Mouse (Mus musculus) neural tube, embryonic 11.5 days (tissue): ENCODE measurements at regions not wholly inside any gene's neighbourhood (a gene's known extent, or its start where the extent isn't known, plus 50 kb on each side); places are given as distances from the start of the nearest gene placed in this dataset.

Experiments
- ATAC-seq: fragments of 200-750 bp; cut with Nextera tagmentation; 2 replicates; pipeline ENCODE4 v1.8.0; 2017; ENCODE audit warnings: moderate number of reproducible peaks, mild to moderate bottlenecking, moderate TSS enrichment, moderate library complexity; ENCODE audit not compliant: insufficient read depth, low FRiP score, low TSS enrichment
- DNase-seq: peaks from one replicate; pipeline ENCODE4 v3.0.0-alpha.2; 2015; ENCODE audit warnings: low spot score
- H3K27ac ChIP-seq: fragments of 300-500 bp; sonication (generic); 2 replicates; pipeline ENCODE4 v1.5.1; 2014; ENCODE audit warnings: low read depth, mild to moderate bottlenecking, low read length
- H3K27me3 ChIP-seq: fragments of 300-500 bp; sonication (generic); 2 replicates; pipeline ENCODE4 v1.6.1; 2014; ENCODE audit warnings: mild to moderate bottlenecking, low read length, mixed read lengths; ENCODE audit not compliant: control insufficient read depth, insufficient read depth
- H3K36me3 ChIP-seq: fragments of 300-500 bp; sonication (generic); 2 replicates; pipeline ENCODE4 v1.6.1; 2014; ENCODE audit warnings: mild to moderate bottlenecking, low read length, moderate library complexity, mixed read lengths; ENCODE audit not compliant: control insufficient read depth, insufficient read depth
- H3K4me1 ChIP-seq: fragments of 300-500 bp; sonication (generic); 2 replicates; pipeline ENCODE4 v1.6.1; 2014; ENCODE audit warnings: low read length, mixed read lengths; ENCODE audit not compliant: control insufficient read depth, insufficient read depth
- H3K4me2 ChIP-seq: fragments of 300-500 bp; sonication (generic); 2 replicates; pipeline ENCODE4 v1.6.1; 2014; ENCODE audit warnings: low read depth, mild to moderate bottlenecking, moderate library complexity
- H3K4me3 ChIP-seq: fragments of 300-500 bp; sonication (generic); 2 replicates; pipeline ENCODE4 v1.5.1; 2014; ENCODE audit warnings: low read depth, low read length
- H3K9ac ChIP-seq: fragments of 300-500 bp; sonication (generic); 2 replicates; pipeline ENCODE4 v1.6.1; 2014; ENCODE audit warnings: mild to moderate bottlenecking, low read length
- H3K9me3 ChIP-seq: fragments of 300-500 bp; sonication (generic); 2 replicates; pipeline ENCODE4 v1.6.1; 2016; ENCODE audit warnings: low read length; ENCODE audit not compliant: control insufficient read depth
- WGBS: fragments of 180-500 bp; shearing (Covaris S2); extraction: QIAGEN DNeasy Blood & Tissue Kit; methylation state at CpG from one replicate; pipeline ENCODE4 v1.1.7; 2014; 5-methylcytosine and 5-hydroxymethylcytosine counted together

DNA sequence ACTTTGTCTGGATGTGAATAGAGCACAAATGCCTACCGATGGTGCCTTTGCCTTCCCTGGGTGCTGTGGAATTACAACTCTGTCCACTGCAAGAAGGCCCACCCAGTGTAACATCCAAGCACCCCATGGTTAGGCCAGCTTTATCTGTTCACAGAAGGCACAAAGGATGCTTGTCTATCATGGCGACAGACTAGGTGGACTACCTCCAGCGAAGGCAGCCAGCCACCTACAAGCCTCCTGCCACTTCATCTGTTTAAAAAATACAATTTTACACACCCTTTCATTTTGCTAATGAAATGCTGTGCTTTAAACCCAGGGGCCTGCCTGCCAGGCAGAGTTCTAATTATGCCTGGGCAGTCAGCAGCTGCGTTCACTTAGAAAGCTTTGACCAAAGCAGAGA lies 103.0 kb upstream of the Psmd7 start:
- H3K4me1 ChIP-seq, result no peaks in the 10 kb centered on the region
- no peak overlapping the region for H3K4me2 ChIP-seq
- no peak overlapping the region for H3K9ac ChIP-seq
- no peaks in the 10 kb centered on the region for H3K36me3 ChIP-seq
- no peak overlapping the region for H3K4me3 ChIP-seq
- no peaks in the 10 kb centered on the region for H3K9me3 ChIP-seq
- DNase-seq (no peak), ATAC-seq (no peak)
- no peaks in the 10 kb centered on the region for H3K27me3 ChIP-seq
- no peak overlapping the region for H3K27ac ChIP-seq
- 92% methylated on average over 4 of the region's 4 CpGs for WGBS

DNA sequence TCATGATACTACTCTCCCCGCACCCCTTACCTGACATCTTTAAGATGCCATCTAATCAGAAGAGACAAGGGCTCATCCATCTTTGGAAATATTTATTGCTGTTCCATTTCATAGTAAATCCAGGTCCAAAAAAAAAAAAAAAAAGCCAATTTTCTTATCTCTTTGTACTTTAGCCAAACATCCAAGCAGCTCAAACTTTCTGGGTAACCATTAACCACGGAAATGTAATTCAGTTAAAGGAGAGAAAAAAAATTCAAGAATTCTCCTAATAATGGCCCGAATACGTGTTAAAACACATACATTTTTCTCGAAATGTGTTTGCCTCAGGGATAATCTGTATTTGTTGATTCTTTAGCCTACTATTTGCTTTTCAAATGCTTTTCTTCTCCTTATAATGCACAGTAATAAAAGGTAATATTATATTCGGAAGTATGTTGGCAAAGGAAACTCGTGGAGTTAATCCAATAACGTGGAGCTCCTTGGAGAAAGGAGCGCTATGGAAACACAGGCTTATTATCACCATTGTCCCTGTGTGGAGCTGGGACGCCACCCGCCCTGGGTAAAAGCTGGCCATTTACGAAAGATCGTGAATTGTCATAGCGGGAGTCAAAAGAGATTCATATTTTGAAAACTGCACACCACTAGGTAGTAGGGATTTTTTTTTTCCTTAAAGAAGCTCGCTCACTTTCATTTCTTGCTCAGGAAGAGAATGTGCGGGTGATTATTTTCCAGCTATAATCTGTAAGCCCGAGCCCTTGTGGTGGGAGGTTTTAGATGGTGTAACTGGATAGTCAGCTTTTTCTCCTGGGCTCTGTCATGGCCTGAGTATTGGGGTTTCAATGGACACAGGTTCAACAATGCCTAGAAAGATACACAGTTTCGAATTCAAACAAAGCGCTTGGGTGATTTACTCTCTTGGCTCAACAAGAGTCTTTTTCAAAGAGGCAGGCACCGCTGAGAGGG lies 108.4 kb upstream of the Psmd7 start:
- ATAC-seq, result no peak
- 85% methylated on average over 20 of the region's 20 CpGs for WGBS

DNA sequence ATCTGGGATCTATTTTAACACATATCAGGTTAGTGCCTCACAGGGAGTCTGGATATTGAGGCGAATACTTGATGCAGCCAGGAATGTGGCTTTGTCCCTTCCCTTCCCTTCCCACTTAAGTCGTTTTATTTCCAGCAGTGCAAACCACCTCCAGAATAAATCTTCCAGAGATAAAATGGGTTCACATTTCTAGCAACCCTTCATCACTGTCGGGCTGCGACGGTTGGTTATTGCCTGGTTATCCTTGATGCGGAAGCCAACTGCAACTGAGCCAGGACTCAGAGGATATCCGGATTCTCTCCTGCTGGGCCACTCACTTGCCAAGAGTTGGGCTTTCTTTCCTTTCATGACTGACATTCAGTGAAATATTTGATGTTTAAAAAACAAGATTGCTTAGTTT lies 111.0 kb upstream of the Psmd7 start:
- no peak overlapping the region for H3K27ac ChIP-seq
- H3K4me3 ChIP-seq, result no peak overlapping the region
- no peak overlapping the region for H3K9ac ChIP-seq
- DNase-seq (peak; percentile 24), ATAC-seq (no peak)
- no peaks in the 10 kb centered on the region for H3K27me3 ChIP-seq
- no peak overlapping the region for H3K4me2 ChIP-seq
- 44% methylated on average over 7 of the region's 7 CpGs for WGBS
- no peaks in the 10 kb centered on the region for H3K4me1 ChIP-seq
- H3K36me3 ChIP-seq, result no peaks in the 10 kb centered on the region
- H3K9me3 ChIP-seq, result no peaks in the 10 kb centered on the region

More for the DNA sequence above, 108.4 kb upstream of the Psmd7 start:
- H3K9me3 ChIP-seq, result no peaks in the 10 kb centered on the region
- no peak overlapping the region for H3K4me2 ChIP-seq
- H3K9ac ChIP-seq, result no peak overlapping the region
- no peak for DNase-seq
- H3K4me3 ChIP-seq, result no peak overlapping the region
- H3K36me3 ChIP-seq, result no peaks in the 10 kb centered on the region
- H3K27me3 ChIP-seq, result no peaks in the 10 kb centered on the region
- H3K27ac ChIP-seq, result no peak overlapping the region
- no peaks in the 10 kb centered on the region for H3K4me1 ChIP-seq

DNA sequence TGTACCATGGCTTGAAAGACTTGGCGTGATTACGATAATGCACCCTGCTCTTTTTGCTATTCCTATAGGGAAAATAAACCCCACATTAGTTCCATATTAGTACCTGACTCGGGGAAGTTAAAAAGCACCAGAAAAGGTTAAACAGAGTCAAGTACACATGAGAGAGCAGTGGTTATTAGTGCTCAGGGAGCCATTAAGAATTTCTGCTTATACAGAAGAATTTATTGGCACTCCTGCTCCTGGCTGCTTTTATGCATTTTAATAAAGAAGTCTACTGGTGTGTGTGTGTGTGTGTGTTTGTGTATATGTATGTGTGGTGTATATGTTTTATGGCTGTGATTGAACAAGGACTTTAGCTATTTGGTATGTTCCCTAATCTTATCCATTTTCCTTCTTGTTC lies 111.5 kb upstream of the Psmd7 start:
- H3K4me1 ChIP-seq, result no peaks in the 10 kb centered on the region
- H3K27me3 ChIP-seq, result no peaks in the 10 kb centered on the region
- H3K9ac ChIP-seq, result no peak overlapping the region
- no peak overlapping the region for H3K4me2 ChIP-seq
- H3K4me3 ChIP-seq, result no peak overlapping the region
- DNase-seq (no peak), ATAC-seq (no peak)
- H3K9me3 ChIP-seq, result no peaks in the 10 kb centered on the region
- no peaks in the 10 kb centered on the region for H3K36me3 ChIP-seq
- no peak overlapping the region for H3K27ac ChIP-seq
- WGBS, result 59% methylated on average over 3 of the region's 3 CpGs

DNA sequence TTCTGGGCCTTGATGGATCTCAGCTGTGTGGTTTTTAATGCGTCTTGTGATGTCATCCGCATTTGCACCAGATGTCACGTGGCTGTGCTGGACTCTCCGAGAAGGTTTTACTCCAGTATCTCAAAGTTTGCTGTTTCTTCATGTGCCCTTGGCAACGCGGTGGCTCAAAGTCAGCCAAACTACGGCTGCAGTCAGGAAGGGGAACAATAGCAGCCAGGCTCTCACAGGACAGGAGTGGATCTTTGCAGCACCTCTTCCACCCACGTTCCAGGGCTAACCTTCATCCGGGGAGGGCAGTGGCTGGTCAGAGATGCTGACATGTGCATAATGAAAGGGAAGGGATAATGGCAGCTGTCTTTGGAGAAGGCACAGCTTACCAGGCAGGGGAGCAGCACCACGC lies 127.6 kb upstream of the Psmd7 start:
- DNase-seq, result no peak
- no peak for ATAC-seq
- Histone ChIP-seq H3K4me3 (no peak overlapping the region), H3K4me1 (no peaks in the 10 kb centered on the region), H3K4me2 (no peak overlapping the region), H3K27me3 (no peaks in the 10 kb centered on the region), H3K9me3 (no peaks in the 10 kb centered on the region), H3K36me3 (no peaks in the 10 kb centered on the region), H3K27ac (no peak overlapping the region), H3K9ac (no peak overlapping the region)
- 87% methylated on average over 10 of the region's 10 CpGs for WGBS

DNA sequence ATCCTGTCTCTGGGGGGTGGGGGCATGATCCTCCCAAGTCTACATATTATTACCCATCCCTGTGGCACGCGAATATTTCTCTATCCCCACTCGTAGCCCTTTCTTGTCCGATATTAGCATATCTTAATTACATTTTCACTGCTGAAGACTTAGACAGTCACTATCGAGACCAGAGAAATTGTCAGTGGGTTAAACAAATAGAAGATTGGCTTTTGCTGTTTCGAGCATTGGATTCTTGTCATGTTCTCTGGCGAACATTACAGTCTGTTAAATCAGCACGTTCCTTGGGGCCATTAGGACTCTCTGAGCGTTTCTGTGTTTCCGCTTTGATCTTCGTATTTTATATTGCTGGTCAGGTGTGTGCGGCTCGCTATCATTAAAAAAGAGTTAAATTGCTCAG lies 129.6 kb upstream of the Psmd7 start:
- DNase-seq (no peak), ATAC-seq (no peak)
- H3K27ac ChIP-seq, result no peak overlapping the region
- 90% methylated on average over 13 of the region's 13 CpGs for WGBS
- H3K4me3 ChIP-seq, result no peak overlapping the region
- no peaks in the 10 kb centered on the region for H3K9me3 ChIP-seq
- no peaks in the 10 kb centered on the region for H3K4me1 ChIP-seq
- H3K36me3 ChIP-seq, result no peaks in the 10 kb centered on the region
- no peak overlapping the region for H3K9ac ChIP-seq
- no peaks in the 10 kb centered on the region for H3K27me3 ChIP-seq
- no peak overlapping the region for H3K4me2 ChIP-seq

DNA sequence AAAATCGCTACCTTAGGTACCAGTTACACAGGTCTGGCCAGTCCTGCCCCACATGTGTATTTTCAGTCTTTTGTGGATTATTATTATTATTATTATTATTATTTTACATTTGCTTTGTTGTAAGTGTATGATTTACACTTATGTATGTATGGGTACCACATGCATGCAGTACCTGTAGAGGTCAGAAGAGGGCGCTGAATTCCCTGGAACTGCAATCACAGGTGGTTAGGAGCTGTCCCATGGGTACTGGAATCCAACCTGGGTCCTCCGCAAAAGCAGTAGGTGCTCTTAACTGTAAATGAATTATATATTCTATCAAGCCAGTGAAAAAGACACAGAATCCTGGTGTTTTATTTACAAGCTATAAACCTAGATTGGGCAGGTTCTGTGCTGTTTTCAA lies 131.4 kb upstream of the Psmd7 start:
- Histone ChIP-seq H3K9ac (no peak overlapping the region), H3K27me3 (no peaks in the 10 kb centered on the region), H3K27ac (no peak overlapping the region), H3K4me3 (no peak overlapping the region), H3K36me3 (no peaks in the 10 kb centered on the region), H3K4me1 (no peaks in the 10 kb centered on the region), H3K4me2 (no peak overlapping the region), H3K9me3 (no peaks in the 10 kb centered on the region)
- no peak for ATAC-seq
- WGBS, result 65% methylated on average over 3 of the region's 3 CpGs
- DNase-seq, result no peak

DNA sequence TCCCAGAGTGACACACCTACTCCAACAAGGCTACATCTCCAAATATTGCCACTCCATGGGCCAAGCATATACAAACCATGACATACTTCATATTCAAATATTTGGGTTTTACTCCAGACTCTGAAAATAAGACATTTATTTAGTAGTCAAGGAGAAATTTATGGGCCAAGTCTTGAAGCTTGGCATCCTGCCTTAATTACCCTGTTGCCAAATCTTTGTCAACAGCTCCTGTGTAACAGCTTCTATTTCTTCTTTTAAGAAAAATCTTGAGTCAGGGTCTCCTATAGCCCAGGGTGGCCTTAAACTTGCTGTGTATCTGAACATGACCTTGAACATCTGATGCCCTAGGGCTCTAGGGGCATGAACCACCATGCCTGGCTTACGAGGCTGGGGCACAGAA lies 138.5 kb upstream of the Psmd7 start:
- no peak overlapping the region for H3K9ac ChIP-seq
- H3K27me3 ChIP-seq, result no peaks in the 10 kb centered on the region
- H3K4me3 ChIP-seq, result no peak overlapping the region
- 86% methylated on average over 1 of the region's 1 CpGs for WGBS
- H3K27ac ChIP-seq, result no peak overlapping the region
- ATAC-seq (no peak), DNase-seq (no peak)
- H3K36me3 ChIP-seq, result no peaks in the 10 kb centered on the region
- no peak overlapping the region for H3K4me2 ChIP-seq
- H3K4me1 ChIP-seq, result no peaks in the 10 kb centered on the region
- no peaks in the 10 kb centered on the region for H3K9me3 ChIP-seq

DNA sequence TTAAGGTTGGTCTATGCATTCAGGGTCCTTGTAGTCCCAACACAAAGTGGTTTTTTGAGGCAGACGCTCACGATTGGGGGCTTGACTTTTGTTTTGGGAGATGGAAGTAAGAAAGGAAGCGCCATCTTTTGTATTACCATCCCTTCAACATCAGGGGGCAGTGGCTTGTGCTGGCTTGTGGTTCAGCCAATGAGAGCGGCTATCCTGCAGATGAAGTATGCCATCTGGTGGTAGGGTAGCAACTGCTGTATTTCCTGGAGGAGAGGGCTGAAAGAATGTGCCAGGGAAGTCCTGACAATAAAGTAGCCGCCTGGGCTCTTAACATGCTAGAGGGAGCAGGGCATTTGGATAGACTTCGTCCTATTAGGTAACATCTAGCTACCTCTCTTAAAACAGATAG lies 139.0 kb upstream of the Psmd7 start:
- H3K9me3 ChIP-seq, result no peaks in the 10 kb centered on the region

More for the DNA sequence above, 139.0 kb upstream of the Psmd7 start:
- Histone ChIP-seq H3K4me2 (no peak overlapping the region), H3K36me3 (no peaks in the 10 kb centered on the region), H3K27ac (no peak overlapping the region), H3K9ac (no peak overlapping the region), H3K4me3 (no peak overlapping the region), H3K4me1 (no peaks in the 10 kb centered on the region), H3K27me3 (no peaks in the 10 kb centered on the region)
- no peak for DNase-seq
- WGBS, result 94% methylated on average over 6 of the region's 6 CpGs
- ATAC-seq, result no peak
